Mouse (Mus musculus) lung, embryonic 16.5 days (tissue): ENCODE measurements around the gene Akap13. TPM values are rescaled to one million over a fixed set of nuclear protein-coding genes. Genes with fewer than 3 reads are reported as not detected.

ENCODE experiments used
- ATAC-seq: fragments of 200-750 bp; cut with Nextera tagmentation; 2 replicates; pipeline ENCODE4 v1.8.0; 2017; ENCODE audit warnings: low read depth, mild to moderate bottlenecking, moderate library complexity
- H3K27ac ChIP-seq: fragments of 300-500 bp; sonication (generic); 2 replicates; pipeline ENCODE4 v1.5.1; 2014; ENCODE audit warnings: mild to moderate bottlenecking, control low read depth, low read length
- H3K27me3 ChIP-seq: fragments of 300-500 bp; sonication (generic); 2 replicates; pipeline ENCODE4 v1.6.1; 2014; ENCODE audit warnings: low read depth, low read length, mixed read lengths; ENCODE audit not compliant: control insufficient read depth, insufficient read depth
- H3K36me3 ChIP-seq: fragments of 300-500 bp; sonication (generic); 2 replicates; pipeline ENCODE4 v1.6.1; 2014; ENCODE audit warnings: low read length; ENCODE audit not compliant: control insufficient read depth, insufficient read depth
- H3K4me1 ChIP-seq: fragments of 300-500 bp; sonication (generic); replicated peaks from 2 replicates; pipeline ENCODE4 v1.6.1; 2014; ENCODE audit warnings: low read length, mixed read lengths; ENCODE audit not compliant: control insufficient read depth, insufficient read depth
- H3K4me2 ChIP-seq: fragments of 300-500 bp; sonication (generic); 2 replicates; pipeline ENCODE4 v1.6.1; 2014; ENCODE audit warnings: low read depth, low read length, control low read depth
- H3K4me3 ChIP-seq: fragments of 300-500 bp; sonication (generic); 2 replicates; pipeline ENCODE4 v1.5.1; 2014; ENCODE audit warnings: mild to moderate bottlenecking, low read length, control low read depth
- H3K9ac ChIP-seq: fragments of 300-500 bp; sonication (generic); 2 replicates; pipeline ENCODE4 v1.6.1; 2014; ENCODE audit warnings: low read length, control low read depth
- H3K9me3 ChIP-seq: fragments of 300-500 bp; sonication (generic); 2 replicates; pipeline ENCODE4 v1.6.1; 2016; ENCODE audit warnings: low read length; ENCODE audit not compliant: control insufficient read depth
- WGBS: fragments of 180-500 bp; shearing (Covaris S2); extraction: QIAGEN DNeasy Blood & Tissue Kit; methylation state at CpG from one replicate; pipeline ENCODE4 v1.1.7; 2014; 5-methylcytosine and 5-hydroxymethylcytosine counted together
- polyA plus RNA-seq: library from polyadenylated mRNA; unstranded; fragments of >200 nt; fragmentation: Nextera tagmentation; extraction: Ambion mirVana; gene quantifications from 2 replicates; pipeline ENCODE4 v1.2.1, GENCODE M21; 2015

Akap13 gene
- polyA plus RNA-seq, 1 experiment from 2014 or later = 39.0 TPM

DNA sequence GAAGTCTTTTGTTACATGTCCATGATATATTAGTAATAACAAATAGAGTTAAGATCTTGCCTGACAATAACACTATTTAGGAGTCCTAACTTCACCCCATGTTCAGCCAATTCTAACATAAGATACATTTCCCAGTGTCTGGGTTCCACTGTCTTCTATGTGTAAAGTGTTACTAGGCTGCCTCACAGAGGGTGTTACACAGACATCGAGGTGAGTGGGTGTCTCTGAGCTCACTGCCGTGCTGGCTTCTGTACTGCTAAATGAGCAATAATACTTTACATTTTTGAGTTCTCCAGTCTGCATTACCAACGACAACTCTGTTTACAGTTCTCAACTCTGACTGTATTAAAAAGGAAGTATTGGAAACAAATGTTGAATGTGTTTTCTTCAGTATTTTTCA, 209.1 kb downstream of the Akap13 start:
- 66% methylated on average over 3 of the region's 3 CpGs for WGBS
- ATAC-seq = no peak
- Histone ChIP-seq H3K4me1 (peaks cover 3% of the 10 kb centered on the region; the same call in 1 of the 2 replicates), H3K9ac (no peak overlapping the region), H3K27ac (no peak overlapping the region), H3K4me2 (no peak overlapping the region), H3K9me3 (no peaks in the 10 kb centered on the region), H3K4me3 (no peak overlapping the region), H3K36me3 (0 out of 2 replicates have a peak, but pooled peaks cover 6% of the 10 kb centered on the region), H3K27me3 (no peaks in the 10 kb centered on the region)

DNA sequence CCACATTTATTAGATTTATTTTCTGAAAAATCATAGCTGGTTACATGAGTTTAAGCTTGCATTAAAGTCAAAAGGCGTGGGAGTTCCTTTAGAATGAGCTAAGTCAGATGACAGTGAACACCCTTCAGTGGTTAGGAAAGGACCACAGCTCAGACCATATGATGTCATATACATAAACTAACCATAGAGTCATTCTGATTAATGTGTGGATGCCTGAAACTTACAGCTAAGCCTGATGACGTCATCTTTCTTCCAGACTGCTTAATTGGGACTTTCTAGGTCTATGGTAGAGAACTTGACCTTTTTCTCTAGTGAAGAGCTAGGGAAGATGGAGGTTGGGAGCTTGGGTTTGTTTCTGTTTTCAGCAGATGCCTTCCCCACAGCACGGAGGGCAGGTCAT, 211.6 kb downstream of the Akap13 start:
- Histone ChIP-seq H3K9me3 (no peaks in the 10 kb centered on the region), H3K36me3 (0 out of 2 replicates have a peak, but pooled peaks cover 6% of the 10 kb centered on the region), H3K4me2 (no peak overlapping the region), H3K27ac (no peak overlapping the region), H3K4me1 (peaks cover 4% of the 10 kb centered on the region; the same call in 1 of the 2 replicates), H3K9ac (no peak overlapping the region), H3K27me3 (no peaks in the 10 kb centered on the region), H3K4me3 (no peak overlapping the region)
- no peak for ATAC-seq
- WGBS = 83% methylated on average over 3 of the region's 3 CpGs

DNA sequence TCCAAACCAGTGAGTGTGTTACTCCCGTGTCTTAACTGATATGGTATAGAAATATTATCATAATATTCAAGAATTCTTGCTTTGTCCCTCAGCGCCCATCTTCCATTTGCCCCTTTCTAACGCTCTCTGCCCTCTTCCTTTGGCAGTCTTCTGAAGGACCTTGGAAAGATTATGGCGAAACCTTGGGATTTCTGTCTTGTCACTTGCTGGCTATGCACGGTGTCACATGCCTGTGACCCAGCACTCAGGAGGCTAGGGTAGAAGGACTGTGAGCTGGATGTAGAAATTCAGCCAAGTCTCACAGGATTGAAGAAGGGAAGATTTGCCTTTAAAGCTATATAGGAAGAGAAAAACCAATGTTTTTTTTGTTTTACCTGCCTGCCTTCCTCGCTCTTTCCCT, 212.2 kb downstream of the Akap13 start:
- no peaks in the 10 kb centered on the region for H3K9me3 ChIP-seq
- no peak overlapping the region for H3K27ac ChIP-seq
- H3K9ac ChIP-seq = no peak overlapping the region
- H3K4me1 ChIP-seq = peaks cover 4% of the 10 kb centered on the region; the same call in 1 of the 2 replicates
- H3K27me3 ChIP-seq = no peaks in the 10 kb centered on the region
- no peak overlapping the region for H3K4me3 ChIP-seq
- H3K36me3 ChIP-seq = 0 out of 2 replicates have a peak, but pooled peaks cover 6% of the 10 kb centered on the region
- 88% methylated on average over 6 of the region's 6 CpGs for WGBS
- no peak overlapping the region for H3K4me2 ChIP-seq
- no peak for ATAC-seq

DNA sequence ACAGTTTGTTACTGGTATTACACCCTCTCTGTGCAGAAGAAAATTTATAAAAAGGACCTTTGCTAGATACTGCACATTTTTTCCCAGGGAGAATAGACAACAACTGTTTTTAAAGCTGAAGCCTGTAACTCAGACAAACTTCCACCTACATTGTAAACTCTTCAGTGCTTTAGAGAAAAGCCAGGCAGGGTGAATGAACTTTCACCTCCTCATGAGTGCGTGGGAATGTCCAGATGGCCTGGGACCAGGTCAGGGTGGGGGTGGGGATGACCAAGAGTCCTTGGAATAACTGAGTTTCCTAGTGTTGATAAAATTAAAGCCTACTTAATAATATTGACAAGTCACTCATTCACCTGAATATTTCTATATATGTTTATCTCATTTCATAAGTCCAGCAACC, 213.1 kb downstream of the Akap13 start:
- H3K36me3 ChIP-seq = 0 out of 2 replicates have a peak, but pooled peaks cover 6% of the 10 kb centered on the region
- H3K9me3 ChIP-seq = no peaks in the 10 kb centered on the region
- WGBS = 59% methylated on average over 1 of the region's 1 CpGs
- no peak overlapping the region for H3K27ac ChIP-seq
- H3K27me3 ChIP-seq = no peaks in the 10 kb centered on the region
- no peak overlapping the region for H3K4me3 ChIP-seq
- H3K4me1 ChIP-seq = peaks cover 4% of the 10 kb centered on the region; the same call in 1 of the 2 replicates
- no peak overlapping the region for H3K4me2 ChIP-seq
- H3K9ac ChIP-seq = no peak overlapping the region
- ATAC-seq = no peak

DNA sequence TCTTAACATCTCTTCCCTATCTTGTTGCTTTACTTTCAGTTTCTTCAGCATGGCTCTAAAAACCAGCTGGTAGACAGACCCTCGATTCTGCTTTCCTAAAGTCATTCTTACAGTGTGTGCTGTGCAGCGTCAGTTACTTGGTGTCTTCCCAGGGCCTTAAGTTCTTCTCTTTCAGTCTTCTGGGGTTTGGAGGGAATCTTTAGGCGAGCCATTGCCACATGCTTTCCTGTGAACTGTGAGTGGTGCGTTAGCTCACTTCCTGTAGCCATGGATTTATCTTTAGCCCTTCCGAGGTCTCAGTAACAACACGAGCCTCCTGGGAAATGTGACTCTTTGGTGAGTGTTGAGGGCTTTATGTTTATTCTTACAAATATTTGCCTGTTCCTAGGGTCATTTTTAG, 214.1 kb downstream of the Akap13 start:
- Histone ChIP-seq H3K9ac (no peak overlapping the region), H3K27ac (no peak overlapping the region; the same call in 1 of the 2 replicates), H3K9me3 (no peaks in the 10 kb centered on the region), H3K36me3 (0 out of 2 replicates have a peak, but pooled peaks cover 4% of the 10 kb centered on the region), H3K4me3 (no peak overlapping the region), H3K27me3 (no peaks in the 10 kb centered on the region), H3K4me1 (peaks cover 4% of the 10 kb centered on the region; the same call in 1 of the 2 replicates), H3K4me2 (no peak overlapping the region)
- 38% methylated on average over 6 of the region's 6 CpGs for WGBS
- no peak; the same call in 1 of the 2 replicates for ATAC-seq

DNA sequence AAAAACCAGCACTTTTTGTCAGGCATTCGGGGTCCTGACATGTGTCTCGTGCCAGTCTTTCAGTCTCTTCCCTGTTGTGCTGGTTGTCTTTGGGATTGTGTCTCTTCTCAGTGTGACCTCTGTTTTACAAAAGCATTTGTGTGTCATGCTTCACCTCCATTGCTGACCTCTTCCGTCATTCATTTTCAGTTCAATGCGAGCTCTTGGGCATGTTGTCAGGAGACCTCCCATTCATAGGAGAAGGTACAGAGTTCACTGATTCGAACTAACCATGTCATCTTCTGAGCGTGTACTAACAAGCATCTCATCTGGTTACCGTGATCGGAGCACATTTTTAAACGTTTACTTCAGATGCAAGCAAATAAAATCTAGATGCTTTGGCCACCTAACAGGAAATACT, 224.3 kb downstream of the Akap13 start:
- H3K4me2 ChIP-seq = no peak overlapping the region
- peaks cover 10% of the 10 kb centered on the region for H3K36me3 ChIP-seq
- H3K9ac ChIP-seq = no peak overlapping the region
- H3K27me3 ChIP-seq = no peaks in the 10 kb centered on the region
- H3K4me1 ChIP-seq = no peaks in the 10 kb centered on the region
- ATAC-seq = no peak
- no peaks in the 10 kb centered on the region for H3K9me3 ChIP-seq
- WGBS = 84% methylated on average over 9 of the region's 9 CpGs
- no peak overlapping the region for H3K4me3 ChIP-seq
- no peak overlapping the region for H3K27ac ChIP-seq

DNA sequence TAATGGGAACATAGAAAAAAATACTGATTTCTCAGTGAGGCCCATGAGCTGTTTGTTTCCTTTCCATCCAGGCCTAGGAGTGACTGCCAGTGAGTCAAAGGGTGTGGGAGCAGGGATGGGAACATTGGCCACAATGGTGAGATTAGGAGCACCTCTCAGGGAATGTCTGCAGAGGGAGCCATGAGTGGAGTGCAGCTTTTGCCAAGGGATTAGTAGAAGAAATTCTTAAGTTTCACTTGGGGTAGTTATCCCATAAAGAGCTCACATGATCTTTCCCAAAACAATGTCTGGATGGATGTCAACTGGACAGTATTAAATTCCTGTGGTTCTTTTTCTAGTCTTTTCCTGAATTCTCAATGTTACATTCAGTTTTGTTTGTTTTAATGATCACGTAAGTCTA, 227.6 kb downstream of the Akap13 start:
- H3K36me3 ChIP-seq = peaks cover 9% of the 10 kb centered on the region
- H3K9ac ChIP-seq = no peak overlapping the region
- H3K9me3 ChIP-seq = no peaks in the 10 kb centered on the region
- ATAC-seq = no peak
- H3K27ac ChIP-seq = no peak overlapping the region
- H3K4me1 ChIP-seq = no peaks in the 10 kb centered on the region
- H3K27me3 ChIP-seq = no peaks in the 10 kb centered on the region
- 92% methylated on average over 1 of the region's 1 CpGs for WGBS
- no peak overlapping the region for H3K4me3 ChIP-seq
- no peak overlapping the region for H3K4me2 ChIP-seq

DNA sequence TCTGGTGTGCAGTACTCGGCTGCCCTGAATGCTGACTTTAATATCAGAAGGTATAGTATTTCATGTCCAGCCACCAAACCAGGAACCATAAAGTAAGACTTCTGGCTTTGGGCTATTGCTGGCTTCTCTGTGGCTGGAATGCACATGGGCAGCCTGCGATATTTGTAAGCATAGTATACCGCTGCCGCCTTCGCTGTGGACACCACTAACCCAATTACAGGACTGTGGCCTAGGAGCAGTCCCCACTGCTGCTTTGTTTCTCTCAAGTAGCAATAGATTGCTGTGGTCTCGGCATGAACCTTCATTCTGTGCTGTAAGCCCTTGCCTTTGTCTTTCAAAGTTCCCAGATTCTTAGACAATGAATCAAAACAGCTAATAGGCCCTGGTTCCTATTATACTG, 228.1 kb downstream of the Akap13 start:
- H3K27me3 ChIP-seq = no peaks in the 10 kb centered on the region
- H3K27ac ChIP-seq = no peak overlapping the region
- H3K4me2 ChIP-seq = no peak overlapping the region
- no peak overlapping the region for H3K4me3 ChIP-seq
- WGBS = 92% methylated on average over 6 of the region's 6 CpGs
- H3K36me3 ChIP-seq = peaks cover 12% of the 10 kb centered on the region
- H3K9ac ChIP-seq = no peak overlapping the region
- no peak for ATAC-seq
- H3K4me1 ChIP-seq = no peaks in the 10 kb centered on the region
- H3K9me3 ChIP-seq = no peaks in the 10 kb centered on the region

DNA sequence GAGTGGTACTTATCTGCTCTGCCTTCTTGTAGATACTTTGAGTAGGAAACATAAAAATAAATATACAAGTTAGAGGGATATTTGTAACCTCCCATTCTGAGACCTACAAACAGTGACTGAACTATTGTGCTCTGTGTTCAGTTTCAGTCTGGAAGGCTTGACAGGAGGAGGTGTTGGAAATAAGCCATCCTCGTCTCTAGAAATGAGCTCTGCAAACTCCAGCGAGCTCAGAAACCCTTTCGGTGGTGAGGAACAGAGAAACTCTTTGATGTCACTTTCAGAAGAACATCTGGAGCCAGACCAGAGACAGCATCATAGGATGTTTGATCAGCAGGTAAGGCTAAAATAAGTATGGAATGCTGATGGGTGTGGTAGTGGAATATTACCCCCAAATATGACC, 229.6 kb downstream of the Akap13 start:
- H3K4me2 ChIP-seq = no peak overlapping the region
- no peaks in the 10 kb centered on the region for H3K9me3 ChIP-seq
- H3K4me1 ChIP-seq = no peaks in the 10 kb centered on the region
- H3K36me3 ChIP-seq = peaks cover 10% of the 10 kb centered on the region
- WGBS = 64% methylated on average over 3 of the region's 3 CpGs
- no peak overlapping the region for H3K4me3 ChIP-seq
- H3K9ac ChIP-seq = no peak overlapping the region
- no peak overlapping the region for H3K27ac ChIP-seq
- no peak for ATAC-seq
- H3K27me3 ChIP-seq = no peaks in the 10 kb centered on the region
